Mouse (Mus musculus) NIH3T3 (cell line): ENCODE measurements around the gene Acbd3.

Experiments
- DNase-seq: peaks from one replicate; pipeline ENCODE4 v3.0.0-alpha.2; 2012; ENCODE audit warnings: low read depth

The Acbd3 gene

GRCm38 (mm10) chr1:180783580-180783928 is 57.7 kb downstream of the Acbd3 start:
- no peak for DNase-seq

GRCm38 (mm10) chr1:180791821-180792480 is 66.1 kb downstream of the Acbd3 start:
- no peak for DNase-seq

GRCm38 (mm10) chr1:180792814-180793213 is 67.0 kb downstream of the Acbd3 start:
- DNase-seq = peak; percentile 39

- DNase-seq = no peak
These were observed 67.7 kb downstream of the Acbd3 start for GRCm38 (mm10) chr1:180793445-180794117.

GRCm38 (mm10) chr1:180794170-180794569 is 68.3 kb downstream of the Acbd3 start:
- no peak for DNase-seq

- DNase-seq = no peak
These were observed 72.8 kb downstream of the Acbd3 start for GRCm38 (mm10) chr1:180798660-180799059.

GRCm38 (mm10) chr1:180799253-180799652 is 73.4 kb downstream of the Acbd3 start:
- no peak for DNase-seq

- DNase-seq = no peak
These were observed 74.2 kb downstream of the Acbd3 start for GRCm38 (mm10) chr1:180800022-180800421.

GRCm38 (mm10) chr1:180800814-180801213 is 75.0 kb downstream of the Acbd3 start:
- no peak for DNase-seq

GRCm38 (mm10) chr1:180801466-180801994 is 75.7 kb downstream of the Acbd3 start:
- DNase-seq = no peak
